Mouse (Mus musculus) small intestine, adult 2 months (tissue): ENCODE measurements around the gene Tmem239.

Experiments
- CTCF ChIP-seq: fragments of 200-500 bp; IDR thresholded peaks from 2 replicates; pipeline ENCODE4 v1.5.1; 2012; ENCODE audit warnings: low read depth, mild to moderate bottlenecking, control low read depth, inconsistent platforms, low read length, moderate library complexity, mixed read lengths; ENCODE audit not compliant: insufficient replicate concordance, insufficient read length; ENCODE audit errors: extremely low read depth
- POLR2A ChIP-seq: fragments of 200-500 bp; IDR thresholded peaks from 2 replicates; pipeline ENCODE4 v1.6.1; 2012; ENCODE audit warnings: low read depth, mild to moderate bottlenecking, control low read depth, inconsistent platforms, low read length, moderate library complexity

GRCm38 (mm10) chr2:130423397-130424125 lies 17.3 kb downstream of the Tmem239 start:
- TF ChIP-seq CTCF (no peak), POLR2A (no peak)
